Mouse (Mus musculus) monocyte, adult 5-6 weeks (primary cell): ENCODE data around the gene Gipc3. TPM values are rescaled to one million over a fixed set of nuclear protein-coding genes. Genes with fewer than 3 reads are reported as not detected.

ENCODE experiments used
- ATAC-seq: fragments of 153-309, 156-312 bp; replicated peaks from 2 replicates; pipeline ENCODE4 v1.8.0; 2017; ENCODE audit warnings: mild to moderate bottlenecking; ENCODE audit not compliant: low TSS enrichment, insufficient number of reproducible peaks, severe bottlenecking, poor library complexity, low FRiP score
- total RNA-seq: library from RNA; stranded (forward); fragments of 200-1000, 200-491, 200-594 nt; gene quantifications from 3 replicates; pipeline ENCODE4 v1.2.3, GENCODE M21; 2017

Gipc3 gene
- total RNA-seq, 1 experiment from 2014 or later = not detected

GRCm38 (mm10) chr10:81327959-81328358, 15.1 kb downstream of the Gipc3 start:
- no peak for ATAC-seq

GRCm38 (mm10) chr10:81326858-81327257, 16.2 kb downstream of the Gipc3 start:
- ATAC-seq = no peak

GRCm38 (mm10) chr10:81325781-81326180, 17.3 kb downstream of the Gipc3 start:
- ATAC-seq = no peak

GRCm38 (mm10) chr10:81325176-81325575, 17.9 kb downstream of the Gipc3 start:
- ATAC-seq = no peak

GRCm38 (mm10) chr10:81323791-81324530, 19.1 kb downstream of the Gipc3 start:
- no peak for ATAC-seq

- no peak for ATAC-seq
Measured at GRCm38 (mm10) chr10:81323141-81323775, 19.8 kb downstream of the Gipc3 start.

GRCm38 (mm10) chr10:81322444-81322843, 20.6 kb downstream of the Gipc3 start:
- ATAC-seq = no peak

- no peak for ATAC-seq
Measured at GRCm38 (mm10) chr10:81321436-81321835, 21.6 kb downstream of the Gipc3 start.

- ATAC-seq = peak; percentile 79
Measured at GRCm38 (mm10) chr10:81320550-81321347, 22.3 kb downstream of the Gipc3 start, which contains the start of gene Cactin. TSS of gene Cactin (plus strand) at chr10:81321103.

GRCm38 (mm10) chr10:81319741-81320549, 23.1 kb downstream of the Gipc3 start:
- no peak; the same call in none of the 2 replicates for ATAC-seq

- ATAC-seq = no peak
Measured at GRCm38 (mm10) chr10:81319330-81319699, 23.8 kb downstream of the Gipc3 start.

- no peak for ATAC-seq
Measured at GRCm38 (mm10) chr10:81318589-81319329, 24.3 kb downstream of the Gipc3 start.

- ATAC-seq = no peak
Measured at GRCm38 (mm10) chr10:81317273-81317672, 25.8 kb downstream of the Gipc3 start.

GRCm38 (mm10) chr10:81316338-81317060, 26.6 kb downstream of the Gipc3 start:
- ATAC-seq = no peak

GRCm38 (mm10) chr10:81315587-81315986, 27.5 kb downstream of the Gipc3 start:
- no peak for ATAC-seq

- ATAC-seq = no peak
Measured at GRCm38 (mm10) chr10:81314201-81314600, 28.9 kb downstream of the Gipc3 start.

GRCm38 (mm10) chr10:81313581-81313980, 29.5 kb downstream of the Gipc3 start:
- ATAC-seq = no peak
